Mouse (Mus musculus): ENCODE measurements around the gene Fam57b. TPM values are rescaled to one million over a fixed set of nuclear protein-coding genes. Genes with fewer than 3 reads are reported as not detected.

The Fam57b gene
- polyA plus RNA-seq, 1 experiment = 0.08 TPM

DNA sequence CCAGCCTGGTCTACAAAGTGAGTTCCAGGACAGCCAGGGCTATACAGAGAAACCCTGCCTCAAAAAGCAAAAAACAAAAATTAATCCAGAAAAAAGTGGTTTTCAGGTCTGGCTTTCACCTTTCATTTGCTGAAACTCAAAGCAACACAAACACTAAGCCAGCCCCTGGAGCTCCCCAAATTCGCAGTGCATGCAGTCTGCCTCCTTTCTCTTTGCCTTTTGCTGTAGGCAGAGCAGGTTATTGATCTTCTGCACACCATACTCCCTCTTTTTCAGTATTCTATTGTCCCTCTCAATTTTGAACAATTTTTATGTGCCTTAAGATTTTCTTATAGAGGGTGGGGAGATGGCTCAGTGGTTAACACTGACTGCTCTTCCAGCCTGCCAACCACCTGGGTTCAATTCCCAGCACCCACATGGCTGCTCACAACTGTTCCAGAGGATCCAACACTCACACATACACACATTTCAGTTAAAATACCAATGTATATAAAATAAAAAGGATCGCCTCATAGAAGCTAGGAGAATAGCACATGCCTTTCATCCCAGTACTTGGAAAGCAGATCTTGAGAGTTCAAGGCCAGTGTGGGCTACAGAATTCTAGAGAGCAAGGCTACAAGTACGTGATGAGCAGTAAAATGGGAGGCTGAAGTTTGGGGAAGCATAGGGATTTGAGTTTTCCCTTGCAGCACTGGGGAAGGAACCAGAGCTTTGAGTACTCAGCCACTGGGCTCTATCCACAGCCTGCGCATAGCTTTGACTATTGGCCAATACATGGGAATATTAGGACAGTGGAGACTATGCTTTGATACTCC, 3.8 kb upstream of the Fam57b start:
- TF ChIP-seq MYOG (IDR thresholded peaks at IDR 0.05; ENCODE audit: control insufficient read depth, extremely low read depth, insufficient read length) (no peak), MAX (IDR thresholded peaks at IDR 0.05) (no peak), MYOD1 (IDR thresholded peaks at IDR 0.05; ENCODE audit: control insufficient read depth, insufficient read length, low read depth) (no peak), USF1 (IDR thresholded peaks at IDR 0.05; ENCODE audit: low read depth) (no peak), FOSL1 (IDR thresholded peaks at IDR 0.05; ENCODE audit: insufficient read depth, low read length, poor library complexity, severe bottlenecking) (no peak), CEBPB (IDR thresholded peaks at IDR 0.05; ENCODE audit: low read depth) (no peak), CTCF (IDR thresholded peaks at IDR 0.05; ENCODE audit: control insufficient read depth, insufficient read depth, insufficient read length) (no peak)
- H3ac ChIP-seq (ENCODE audit: control insufficient read depth, insufficient read length, low read depth) = no peak overlapping the region
- peaks cover 54% of the 10 kb centered on the region for H3K36me3 ChIP-seq (ENCODE audit: control insufficient read depth, insufficient read depth)
- H3K27me3 ChIP-seq (ENCODE audit: control insufficient read depth, insufficient read depth, insufficient read length) = no peaks in the 10 kb centered on the region
- H3K79me2 ChIP-seq (ENCODE audit: control insufficient read depth, insufficient read depth) = peaks cover 72% of the 10 kb centered on the region
- H3K79me3 ChIP-seq (ENCODE audit: low read depth) = peaks cover 57% of the 10 kb centered on the region
- no peak overlapping the region for H3K4me3 ChIP-seq (ENCODE audit: insufficient read depth, poor library complexity, severe bottlenecking)

DNA sequence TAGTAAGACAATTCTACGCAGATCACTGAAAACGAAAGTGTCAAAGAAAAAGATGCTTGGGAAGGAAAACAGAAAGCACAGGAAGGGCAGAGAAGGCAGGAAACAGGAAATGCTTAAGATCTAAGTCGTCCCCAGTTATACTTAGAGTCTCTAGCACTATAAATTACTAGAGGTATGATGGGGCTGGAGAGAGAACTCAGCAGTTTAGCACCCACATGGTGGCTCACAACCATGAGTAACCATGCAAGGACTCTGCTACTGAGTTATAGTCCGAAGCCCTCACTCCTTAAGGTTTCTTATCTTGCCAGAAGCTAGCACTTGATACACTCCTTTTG, 3.2 kb upstream of the Fam57b start:
- H3K79me3 ChIP-seq (ENCODE audit: low read depth) = peaks cover 56% of the 10 kb centered on the region
- H3K27me3 ChIP-seq (ENCODE audit: control insufficient read depth, insufficient read depth, insufficient read length) = no peaks in the 10 kb centered on the region
- no peak overlapping the region for H3ac ChIP-seq (ENCODE audit: control insufficient read depth, insufficient read length, low read depth)
- TF ChIP-seq MAX (IDR thresholded peaks at IDR 0.05) = no peak
- TF ChIP-seq MYOD1 (IDR thresholded peaks at IDR 0.05; ENCODE audit: control insufficient read depth, insufficient read length, low read depth) = no peak
- no peak for TF ChIP-seq MYOG (IDR thresholded peaks at IDR 0.05; ENCODE audit: control insufficient read depth, extremely low read depth, insufficient read length)
- no peak for TF ChIP-seq USF1 (IDR thresholded peaks at IDR 0.05; ENCODE audit: low read depth)
- TF ChIP-seq CEBPB (IDR thresholded peaks at IDR 0.05; ENCODE audit: low read depth) = no peak
- TF ChIP-seq FOSL1 (IDR thresholded peaks at IDR 0.05; ENCODE audit: insufficient read depth, low read length, poor library complexity, severe bottlenecking) = no peak
- TF ChIP-seq CTCF (IDR thresholded peaks at IDR 0.05; ENCODE audit: control insufficient read depth, insufficient read depth, insufficient read length) = no peak
- peaks cover 70% of the 10 kb centered on the region for H3K79me2 ChIP-seq (ENCODE audit: control insufficient read depth, insufficient read depth)
- peaks cover 48% of the 10 kb centered on the region for H3K36me3 ChIP-seq (ENCODE audit: control insufficient read depth, insufficient read depth)
- H3K4me3 ChIP-seq (ENCODE audit: insufficient read depth, poor library complexity, severe bottlenecking) = no peak overlapping the region

- H3K79me3 ChIP-seq (ENCODE audit: low read depth) = peaks cover 43% of the 10 kb centered on the region
- H3ac ChIP-seq (ENCODE audit: control insufficient read depth, insufficient read length, low read depth) = no peak overlapping the region
- peaks cover 36% of the 10 kb centered on the region for H3K36me3 ChIP-seq (ENCODE audit: control insufficient read depth, insufficient read depth)
- H3K79me2 ChIP-seq (ENCODE audit: control insufficient read depth, insufficient read depth) = peaks cover 56% of the 10 kb centered on the region
- TF ChIP-seq CTCF (IDR thresholded peaks at IDR 0.05; ENCODE audit: control insufficient read depth, insufficient read depth, insufficient read length) (no peak), FOSL1 (IDR thresholded peaks at IDR 0.05; ENCODE audit: insufficient read depth, low read length, poor library complexity, severe bottlenecking) (no peak), CEBPB (IDR thresholded peaks at IDR 0.05; ENCODE audit: low read depth) (no peak), MYOD1 (IDR thresholded peaks at IDR 0.05; ENCODE audit: control insufficient read depth, insufficient read length, low read depth) (no peak), USF1 (IDR thresholded peaks at IDR 0.05; ENCODE audit: low read depth) (no peak), MYOG (IDR thresholded peaks at IDR 0.05; ENCODE audit: control insufficient read depth, extremely low read depth, insufficient read length) (no peak), MAX (IDR thresholded peaks at IDR 0.05) (no peak)
- no peaks in the 10 kb centered on the region for H3K27me3 ChIP-seq (ENCODE audit: control insufficient read depth, insufficient read depth, insufficient read length)
- no peak overlapping the region for H3K4me3 ChIP-seq (ENCODE audit: insufficient read depth, poor library complexity, severe bottlenecking)
These were observed 1.8 kb upstream of the Fam57b start for GRCm38 (mm10) chr7:126795387-126796317.

GRCm38 (mm10) chr7:126796350-126796932, 1.0 kb upstream of the Fam57b start:
- no peak for TF ChIP-seq CTCF (IDR thresholded peaks at IDR 0.05; ENCODE audit: control insufficient read depth, insufficient read depth, insufficient read length)
- no peak for TF ChIP-seq MYOD1 (IDR thresholded peaks at IDR 0.05; ENCODE audit: control insufficient read depth, insufficient read length, low read depth)
- no peak for TF ChIP-seq MYOG (IDR thresholded peaks at IDR 0.05; ENCODE audit: control insufficient read depth, extremely low read depth, insufficient read length)
- TF ChIP-seq FOSL1 (IDR thresholded peaks at IDR 0.05; ENCODE audit: insufficient read depth, low read length, poor library complexity, severe bottlenecking) = no peak
- no peak for TF ChIP-seq USF1 (IDR thresholded peaks at IDR 0.05; ENCODE audit: low read depth)
- TF ChIP-seq MAX (IDR thresholded peaks at IDR 0.05) = no peak
- TF ChIP-seq CEBPB (IDR thresholded peaks at IDR 0.05; ENCODE audit: low read depth) = no peak
- Histone ChIP-seq H3K36me3 (ENCODE audit: control insufficient read depth, insufficient read depth) (peaks cover 36% of the 10 kb centered on the region), H3K4me3 (ENCODE audit: insufficient read depth, poor library complexity, severe bottlenecking) (no peak overlapping the region), H3K79me2 (ENCODE audit: control insufficient read depth, insufficient read depth) (peaks cover 48% of the 10 kb centered on the region), H3K27me3 (ENCODE audit: control insufficient read depth, insufficient read depth, insufficient read length) (no peaks in the 10 kb centered on the region), H3ac (ENCODE audit: control insufficient read depth, insufficient read length, low read depth) (peak overlapping the region; percentile 31), H3K79me3 (ENCODE audit: low read depth) (peaks cover 36% of the 10 kb centered on the region)
